Mouse (Mus musculus) heart, embryonic 12.5 days (tissue): ENCODE data around the gene Galnt11. TPM values are rescaled to one million over a fixed set of nuclear protein-coding genes. Genes with fewer than 3 reads are reported as not detected.
"Not testable (repeated sequence)": the region's sequence is repeated elsewhere in the genome, so short reads cannot be mapped to it uniquely, and the experiment has no call there.

Experiments used
- ATAC-seq: fragments of 200-750 bp; cut with Nextera tagmentation; 2 replicates; pipeline ENCODE4 v1.8.0; 2017; ENCODE audit warnings: moderate TSS enrichment, moderate library complexity; ENCODE audit not compliant: insufficient number of reproducible peaks, low FRiP score
- H3K27ac ChIP-seq: fragments of 300-500 bp; sonication (generic); 2 replicates; pipeline ENCODE4 v1.5.1; 2016; ENCODE audit warnings: mild to moderate bottlenecking, moderate library complexity; ENCODE audit not compliant: poor library complexity, severe bottlenecking
- H3K27me3 ChIP-seq: fragments of 300-500 bp; sonication (generic); replicated peaks from 2 replicates; pipeline ENCODE4 v1.6.1; 2016; ENCODE audit warnings: mild to moderate bottlenecking, moderate library complexity
- H3K36me3 ChIP-seq: fragments of 300-500 bp; sonication (generic); 2 replicates; pipeline ENCODE4 v1.6.1; 2016; ENCODE audit warnings: mild to moderate bottlenecking, moderate library complexity
- H3K4me1 ChIP-seq: fragments of 300-500 bp; sonication (generic); replicated peaks from 2 replicates; pipeline ENCODE4 v1.6.1; 2016; ENCODE audit warnings: mild to moderate bottlenecking
- H3K4me2 ChIP-seq: fragments of 300-500 bp; sonication (generic); 2 replicates; pipeline ENCODE4 v1.6.1; 2016; ENCODE audit warnings: mild to moderate bottlenecking, moderate library complexity
- H3K4me3 ChIP-seq: fragments of 300-500 bp; sonication (generic); 2 replicates; pipeline ENCODE4 v1.5.1; 2016; ENCODE audit warnings: mild to moderate bottlenecking
- H3K9ac ChIP-seq: fragments of 300-500 bp; sonication (generic); 2 replicates; pipeline ENCODE4 v1.6.1; 2016; ENCODE audit warnings: mild to moderate bottlenecking, moderate library complexity
- H3K9me3 ChIP-seq: fragments of 300-500 bp; sonication (generic); replicated peaks from 2 replicates; pipeline ENCODE4 v1.6.1; 2016; ENCODE audit warnings: mild to moderate bottlenecking, moderate library complexity
- WGBS: fragments of 180-500 bp; shearing (Covaris S2); methylation state at CpG from one replicate; pipeline ENCODE4 v1.1.7; 2016; 5-methylcytosine and 5-hydroxymethylcytosine counted together
- polyA plus RNA-seq: library from polyadenylated mRNA; unstranded; fragments of >200 nt; fragmentation: Nextera tagmentation; extraction: Ambion mirVana; gene quantifications from 2 replicates; pipeline ENCODE4 v1.2.1, GENCODE M21; 2016

The Galnt11 gene
- 39.7 and 43.6 TPM in 2 replicates for polyA plus RNA-seq

GRCm38 (mm10) chr5:25221604-25222003, at the start of gene Galnt11:
TSS of gene Galnt11 (plus strand) at chr5:25221904.
- Histone ChIP-seq H3K27me3 (no peaks in the 10 kb centered on the region), H3K9me3 (no peaks in the 10 kb centered on the region), H3K27ac (peak within 1 kb of the TSS; percentile 89), H3K36me3 (no peaks in the 10 kb centered on the region), H3K9ac (peak within 1 kb of the TSS; percentile 95), H3K4me3 (peak within 1 kb of the TSS; percentile 79), H3K4me2 (peak within 1 kb of the TSS; percentile 72), H3K4me1 (peaks cover 6% of the 10 kb centered on the region)
- 83% methylated on average over 3 of the region's 3 CpGs for WGBS
- ATAC-seq = no peak

DNA sequence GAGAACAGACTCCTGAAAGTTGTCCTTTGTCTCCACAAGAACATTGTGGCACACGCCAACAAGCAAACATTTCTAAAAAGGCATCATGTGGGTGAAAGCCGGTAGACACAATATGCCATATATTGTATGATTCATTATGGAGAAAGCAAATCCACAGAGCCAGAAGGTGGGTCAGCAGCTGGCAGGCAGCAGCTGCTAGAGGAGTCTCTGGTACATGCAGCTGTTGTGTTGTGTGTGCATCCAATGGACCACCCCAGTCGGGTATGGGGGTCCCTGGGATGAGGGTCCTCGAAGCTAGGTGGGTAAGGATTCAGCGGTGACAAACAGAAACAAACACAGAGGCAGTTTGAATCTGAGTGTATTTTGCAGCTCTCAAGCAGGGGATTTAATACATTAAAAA, 43.8 kb upstream of the Galnt11 start:
- H3K36me3 ChIP-seq, H3K27ac ChIP-seq, H3K4me2 ChIP-seq, ATAC-seq, H3K9ac ChIP-seq, H3K27me3 ChIP-seq, H3K4me3 ChIP-seq, H3K4me1 ChIP-seq: not testable (repeated sequence)
- 83% methylated on average over 5 of the region's 5 CpGs for WGBS
- H3K9me3 ChIP-seq = peaks cover 13% of the 10 kb centered on the region

GRCm38 (mm10) chr5:25178543-25178942, 43.2 kb upstream of the Galnt11 start:
- not testable (repeated sequence) for H3K4me2 ChIP-seq, H3K9me3 ChIP-seq, H3K4me1 ChIP-seq, H3K4me3 ChIP-seq, H3K36me3 ChIP-seq, H3K27me3 ChIP-seq, H3K27ac ChIP-seq, H3K9ac ChIP-seq, ATAC-seq
- WGBS = 97% methylated on average over 4 of the region's 4 CpGs

DNA sequence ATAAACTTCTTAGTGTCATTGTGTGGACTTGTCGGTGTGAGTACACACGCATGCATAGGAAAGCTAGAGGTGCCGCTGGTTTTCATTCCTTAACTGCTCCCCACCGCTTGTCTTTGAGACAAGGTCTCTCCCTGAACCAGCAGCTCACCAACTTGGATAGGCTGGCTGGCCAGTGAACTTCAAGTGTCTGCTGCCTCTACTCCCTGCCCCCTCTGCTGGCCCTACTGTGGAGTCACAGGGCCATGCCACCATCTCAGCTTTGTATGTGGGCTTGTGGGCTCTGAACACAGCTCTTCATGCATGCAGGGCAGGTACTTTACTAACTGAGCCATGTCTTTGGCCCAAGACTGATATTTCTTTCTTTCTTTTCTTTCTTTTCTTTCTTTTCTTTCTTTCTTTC, 42.4 kb upstream of the Galnt11 start:
- Histone ChIP-seq H3K27ac (no peak overlapping the region), H3K36me3 (no peaks in the 10 kb centered on the region), H3K4me2 (no peak overlapping the region), H3K9ac (no peak overlapping the region), H3K4me1 (no peaks in the 10 kb centered on the region; the same call in 1 of the 2 replicates), H3K27me3 (no peaks in the 10 kb centered on the region), H3K9me3 (peaks cover 8% of the 10 kb centered on the region), H3K4me3 (no peak overlapping the region)
- no peak for ATAC-seq
- WGBS = 90% methylated on average over 4 of the region's 4 CpGs

DNA sequence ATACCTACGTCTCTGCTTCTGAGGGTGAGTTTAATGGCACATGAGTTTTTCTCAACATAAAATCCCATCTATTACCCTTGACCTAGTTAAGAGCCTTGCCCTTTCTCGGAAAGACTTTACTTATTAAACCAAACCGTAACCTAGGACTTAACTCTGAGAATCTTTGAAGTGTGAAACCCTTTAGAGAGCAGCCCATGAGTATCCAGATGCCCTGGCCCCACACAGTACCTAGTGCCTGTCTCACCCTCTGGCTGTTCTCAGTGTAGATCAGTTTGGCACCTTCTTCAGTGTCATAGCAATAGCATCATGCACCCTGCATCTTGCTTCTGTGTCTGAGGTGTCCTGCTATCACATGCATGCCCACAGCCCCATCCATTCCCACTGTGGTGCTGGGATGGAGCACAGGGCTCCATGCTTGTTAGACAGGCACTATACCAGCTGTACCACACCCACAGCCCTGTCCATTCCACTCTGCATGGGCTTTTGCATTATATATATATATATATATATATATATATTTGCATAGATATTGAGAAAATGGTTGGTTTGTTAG, 41.7 kb upstream of the Galnt11 start:
- Histone ChIP-seq H3K4me3 (no peak overlapping the region), H3K4me2 (no peak overlapping the region), H3K9ac (no peak overlapping the region), H3K4me1 (no peaks in the 10 kb centered on the region; the same call in 1 of the 2 replicates), H3K27me3 (no peaks in the 10 kb centered on the region), H3K9me3 (peaks cover 5% of the 10 kb centered on the region), H3K27ac (no peak overlapping the region), H3K36me3 (no peaks in the 10 kb centered on the region)
- ATAC-seq = no peak
- WGBS = 86% methylated on average over 3 of the region's 3 CpGs

- Histone ChIP-seq H3K4me1 (no peaks in the 10 kb centered on the region; the same call in 1 of the 2 replicates), H3K27ac (no peak within 1 kb of the TSS), H3K9ac (no peak within 1 kb of the TSS), H3K4me2 (no peak within 1 kb of the TSS), H3K36me3 (no peaks in the 10 kb centered on the region), H3K4me3 (no peak within 1 kb of the TSS), H3K27me3 (no peaks in the 10 kb centered on the region), H3K9me3 (peaks cover 4% of the 10 kb centered on the region)
- WGBS = 77% methylated on average over 1 of the region's 1 CpGs
- no peak for ATAC-seq
Measured at GRCm38 (mm10) chr5:25181004-25181531, 40.6 kb upstream of the Galnt11 start, which contains the start of gene Galntl5. TSS of gene Galntl5 (plus strand) at chr5:25181460.

DNA sequence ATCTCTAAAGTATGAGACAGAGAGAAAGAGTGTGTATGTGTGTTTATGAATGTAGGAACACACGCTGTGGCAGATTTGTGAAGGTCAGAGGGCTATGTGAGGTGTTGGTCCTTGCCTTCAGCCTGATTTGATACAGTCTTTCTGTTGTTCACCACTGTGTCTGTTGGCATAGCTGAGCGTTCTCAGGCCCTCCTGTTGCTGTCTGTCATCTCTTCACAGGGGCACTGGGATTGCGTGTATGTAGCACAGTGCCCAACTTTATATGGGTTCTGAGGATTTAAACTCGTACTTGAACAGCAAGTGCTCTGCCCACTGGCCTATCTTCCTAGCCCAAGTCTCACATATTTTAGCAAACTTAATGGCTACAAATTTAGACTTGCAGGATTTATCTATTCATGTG, 38.1 kb upstream of the Galnt11 start:
- peaks cover 4% of the 10 kb centered on the region for H3K9me3 ChIP-seq
- H3K9ac ChIP-seq = no peak overlapping the region
- no peaks in the 10 kb centered on the region for H3K36me3 ChIP-seq
- H3K4me3 ChIP-seq = no peak overlapping the region
- no peak for ATAC-seq
- H3K27ac ChIP-seq = no peak overlapping the region
- no peaks in the 10 kb centered on the region; the same call in 1 of the 2 replicates for H3K4me1 ChIP-seq
- H3K4me2 ChIP-seq = no peak overlapping the region
- H3K27me3 ChIP-seq = no peaks in the 10 kb centered on the region
- WGBS = 83% methylated on average over 4 of the region's 4 CpGs

DNA sequence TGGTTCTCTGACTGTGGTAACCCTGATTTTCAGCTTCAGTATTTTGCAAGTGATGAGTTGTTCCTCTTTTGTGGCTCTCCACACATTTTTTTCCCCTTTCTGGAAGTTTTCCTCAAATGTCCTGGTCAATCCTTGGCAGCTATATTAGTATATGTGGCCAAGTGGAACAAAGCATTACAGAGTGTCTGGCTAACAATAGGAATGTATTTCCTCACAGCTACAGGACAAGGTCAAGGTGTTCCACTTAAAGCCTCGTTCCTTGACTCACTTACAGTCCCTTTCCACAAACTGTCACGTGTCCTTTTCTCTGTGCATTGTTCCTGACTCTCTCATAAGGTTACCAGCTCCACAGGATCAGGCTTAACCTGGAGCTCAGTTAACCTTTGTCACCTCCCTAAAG, 37.1 kb upstream of the Galnt11 start:
- Histone ChIP-seq H3K27me3 (no peaks in the 10 kb centered on the region), H3K4me1 (no peaks in the 10 kb centered on the region; the same call in 1 of the 2 replicates), H3K9me3 (no peaks in the 10 kb centered on the region), H3K4me2 (no peak overlapping the region), H3K4me3 (no peak overlapping the region), H3K36me3 (no peaks in the 10 kb centered on the region), H3K27ac (no peak overlapping the region), H3K9ac (no peak overlapping the region)
- 32% methylated on average over 2 of the region's 2 CpGs for WGBS
- no peak for ATAC-seq

- Histone ChIP-seq H3K27me3 (no peaks in the 10 kb centered on the region), H3K27ac (no peak overlapping the region), H3K9me3 (no peaks in the 10 kb centered on the region), H3K4me2 (no peak overlapping the region), H3K36me3 (no peaks in the 10 kb centered on the region), H3K4me3 (no peak overlapping the region), H3K9ac (no peak overlapping the region), H3K4me1 (no peaks in the 10 kb centered on the region)
- no peak for ATAC-seq
Measured at GRCm38 (mm10) chr5:25187727-25188126, 34.0 kb upstream of the Galnt11 start.

- no peak overlapping the region for H3K9ac ChIP-seq
- ATAC-seq = no peak
- H3K4me2 ChIP-seq = no peak overlapping the region
- H3K9me3 ChIP-seq = no peaks in the 10 kb centered on the region
- no peaks in the 10 kb centered on the region for H3K4me1 ChIP-seq
- H3K27me3 ChIP-seq = no peaks in the 10 kb centered on the region
- no peaks in the 10 kb centered on the region for H3K36me3 ChIP-seq
- WGBS = 38% methylated on average over 1 of the region's 1 CpGs
- no peak overlapping the region for H3K4me3 ChIP-seq
- no peak overlapping the region for H3K27ac ChIP-seq
Measured at GRCm38 (mm10) chr5:25188802-25189201, 32.9 kb upstream of the Galnt11 start.

DNA sequence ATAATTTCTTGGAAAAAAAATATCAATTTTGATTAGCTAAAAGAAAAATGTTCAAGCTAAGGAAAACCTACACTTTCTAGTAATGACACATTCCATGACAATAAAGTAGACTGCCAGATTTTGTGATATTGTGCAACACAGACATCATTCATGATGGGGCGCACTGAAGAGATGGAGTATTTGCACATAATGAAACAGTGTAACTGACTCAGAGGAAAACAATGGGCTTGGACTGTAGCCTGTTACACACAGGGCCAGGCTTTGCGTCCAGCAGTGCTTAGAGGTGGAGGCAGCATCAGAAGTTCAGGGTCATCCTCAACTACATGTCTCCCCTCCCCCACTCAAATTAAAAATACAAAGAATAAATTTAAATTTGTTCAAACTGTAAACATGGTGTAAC, 31.2 kb upstream of the Galnt11 start:
- H3K4me1 ChIP-seq = no peaks in the 10 kb centered on the region
- ATAC-seq = no peak

DNA sequence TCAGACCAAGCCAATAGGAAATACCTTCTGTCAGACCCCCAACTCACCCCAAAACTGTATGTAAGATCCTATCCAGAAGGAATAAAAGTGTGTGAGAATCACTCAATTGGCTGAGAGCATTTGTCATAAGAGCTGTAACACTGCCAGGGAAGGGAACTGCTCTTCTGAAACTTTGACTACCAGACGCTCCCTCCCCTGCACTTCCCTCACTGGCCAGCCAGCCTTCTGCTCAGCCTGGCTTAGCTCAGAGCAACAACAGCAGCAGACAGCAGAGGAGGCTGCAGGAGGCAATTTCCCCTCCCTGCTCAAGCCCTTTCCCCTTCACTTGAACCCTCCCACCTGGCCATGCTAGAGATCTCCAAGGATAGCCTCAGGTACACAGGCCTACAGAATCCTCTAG, 9.8 kb upstream of the Galnt11 start:
- no peak overlapping the region for H3K9ac ChIP-seq
- no peak for ATAC-seq
- no peak overlapping the region for H3K4me2 ChIP-seq
- peaks cover 3% of the 10 kb centered on the region; the same call in 1 of the 2 replicates for H3K9me3 ChIP-seq
- no peak overlapping the region for H3K27ac ChIP-seq
- WGBS = 60% methylated on average over 1 of the region's 1 CpGs
- H3K36me3 ChIP-seq = no peaks in the 10 kb centered on the region
- no peak overlapping the region for H3K4me3 ChIP-seq
- no peaks in the 10 kb centered on the region for H3K4me1 ChIP-seq
- H3K27me3 ChIP-seq = no peaks in the 10 kb centered on the region

More for the DNA sequence above, 31.2 kb upstream of the Galnt11 start:
- Histone ChIP-seq H3K9ac (no peak overlapping the region), H3K9me3 (no peaks in the 10 kb centered on the region), H3K4me3 (no peak overlapping the region), H3K36me3 (no peaks in the 10 kb centered on the region), H3K4me2 (no peak overlapping the region), H3K27ac (no peak overlapping the region), H3K27me3 (no peaks in the 10 kb centered on the region)
- WGBS = 78% methylated on average over 2 of the region's 2 CpGs
